Mouse (Mus musculus) liver, postnatal 0 days (tissue): Measurements from ENCODE around the gene Setx. TPM values are rescaled to one million over a fixed set of nuclear protein-coding genes. Genes with fewer than 3 reads are reported as not detected.

ENCODE experiments used
- ATAC-seq: fragments of 200-750 bp; cut with Nextera tagmentation; 2 replicates; pipeline ENCODE4 v1.8.0; 2017; ENCODE audit warnings: mild to moderate bottlenecking, moderate library complexity
- DNase-seq: peaks from one replicate; pipeline ENCODE4 v3.0.0-alpha.2; 2016
- H3K27ac ChIP-seq: fragments of 300-500 bp; sonication (generic); 2 replicates; pipeline ENCODE4 v1.5.1; 2014; ENCODE audit warnings: antibody characterized with exemption, moderate library complexity, mild to moderate bottlenecking, low read depth
- H3K27me3 ChIP-seq: fragments of 300-500 bp; sonication (generic); 2 replicates; pipeline ENCODE4 v1.6.1; 2014; ENCODE audit warnings: low read length, control low read depth, mixed read lengths; ENCODE audit not compliant: insufficient read depth
- H3K36me3 ChIP-seq: fragments of 300-500 bp; sonication (generic); replicated peaks from 2 replicates; pipeline ENCODE4 v1.6.1; 2014; ENCODE audit warnings: mild to moderate bottlenecking, control low read depth, low read length, moderate library complexity, mixed read lengths; ENCODE audit not compliant: insufficient read depth
- H3K4me1 ChIP-seq: fragments of 300-500 bp; sonication (generic); 2 replicates; pipeline ENCODE4 v1.6.1; 2014; ENCODE audit warnings: antibody characterized with exemption, mild to moderate bottlenecking, control low read depth; ENCODE audit not compliant: insufficient read depth
- H3K4me2 ChIP-seq: fragments of 300-500 bp; sonication (generic); 2 replicates; pipeline ENCODE4 v1.6.1; 2014; ENCODE audit warnings: low read depth, mild to moderate bottlenecking, low read length, moderate library complexity, mixed read lengths
- H3K4me3 ChIP-seq: fragments of 300-500 bp; sonication (generic); 2 replicates; pipeline ENCODE4 v1.5.1; 2014; ENCODE audit warnings: low read depth, low read length
- H3K9ac ChIP-seq: fragments of 300-500 bp; sonication (generic); replicated peaks from 2 replicates; pipeline ENCODE4 v1.6.1; 2014; ENCODE audit warnings: mild to moderate bottlenecking, moderate library complexity
- H3K9me3 ChIP-seq: fragments of 300-500 bp; sonication (generic); 2 replicates; pipeline ENCODE4 v1.6.1; 2016; ENCODE audit warnings: mild to moderate bottlenecking, control low read depth, low read length, mixed read lengths
- CTCF ChIP-seq: sonication (generic); IDR thresholded peaks from 2 replicates; pipeline ENCODE4 v1.5.1; 2016; ENCODE audit warnings: antibody characterized with exemption, low read depth
- EP300 ChIP-seq: IDR thresholded peaks from 2 replicates; pipeline ENCODE4 v1.6.1; 2016; ENCODE audit warnings: antibody characterized with exemption, low read depth, mild to moderate bottlenecking
- WGBS: fragments of 180-500 bp; shearing (Covaris S2); extraction: QIAGEN DNeasy Blood & Tissue Kit; methylation state at CpG from one replicate; pipeline ENCODE4 v1.1.7; 2014; ENCODE audit not compliant: insufficient replicate concordance; 5-methylcytosine and 5-hydroxymethylcytosine counted together
- polyA plus RNA-seq: library from polyadenylated mRNA; unstranded; fragments of >200 nt; fragmentation: Nextera tagmentation; extraction: Ambion mirVana; gene quantifications from 2 replicates; pipeline ENCODE4 v1.2.1, GENCODE M21; 2015

The Setx gene
- polyA plus RNA-seq, 1 experiment from 2014 or later: 3.3 TPM

DNA sequence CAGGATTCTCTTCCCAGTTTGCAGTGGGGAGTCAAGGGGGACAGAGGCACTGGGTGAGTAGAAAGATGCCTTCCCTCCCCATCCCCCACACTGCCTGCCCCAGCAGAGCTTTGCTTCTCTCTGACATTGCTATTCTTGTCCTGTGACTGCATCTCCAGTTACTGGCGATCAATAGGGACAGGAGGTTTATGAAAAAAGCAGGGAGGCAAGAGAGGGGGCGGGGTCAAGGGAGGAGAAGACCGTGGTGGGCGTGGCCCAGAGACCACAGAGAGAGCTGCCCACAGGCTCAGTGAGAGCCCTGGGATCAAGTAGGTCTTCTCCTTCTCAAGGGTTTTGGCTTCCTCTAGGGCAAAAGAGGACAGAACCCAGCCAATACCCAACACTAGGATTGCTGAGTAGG, 98.3 kb downstream of the Setx start:
- DNase-seq: no peak

GRCm38 (mm10) chr2:29223591-29224262, 99.7 kb downstream of the Setx start:
- H3K4me1 ChIP-seq: no peaks in the 10 kb centered on the region
- no peaks in the 10 kb centered on the region for H3K9me3 ChIP-seq
- no peak overlapping the region for H3K4me3 ChIP-seq
- H3K4me2 ChIP-seq: no peak overlapping the region
- no peak overlapping the region for H3K27ac ChIP-seq
- DNase-seq (no peak), ATAC-seq (no peak)
- H3K9ac ChIP-seq: no peak overlapping the region
- WGBS: 49% methylated on average over 7 of the region's 7 CpGs
- no peaks in the 10 kb centered on the region for H3K27me3 ChIP-seq
- no peaks in the 10 kb centered on the region for H3K36me3 ChIP-seq
- no peak for TF ChIP-seq CTCF
- TF ChIP-seq EP300: no peak

More for the DNA sequence above, 98.3 kb downstream of the Setx start:
- no peak for ATAC-seq
- H3K36me3 ChIP-seq: no peaks in the 10 kb centered on the region
- no peak for TF ChIP-seq CTCF
- TF ChIP-seq EP300: no peak
- no peak overlapping the region for H3K4me2 ChIP-seq
- 0% methylated on average over 4 of the region's 4 CpGs for WGBS
- H3K4me3 ChIP-seq: no peak overlapping the region
- H3K4me1 ChIP-seq: no peaks in the 10 kb centered on the region
- H3K9ac ChIP-seq: no peak overlapping the region
- no peaks in the 10 kb centered on the region for H3K9me3 ChIP-seq
- H3K27me3 ChIP-seq: no peaks in the 10 kb centered on the region
- H3K27ac ChIP-seq: no peak overlapping the region

- 71% methylated on average over 4 of the region's 4 CpGs for WGBS
- no peaks in the 10 kb centered on the region for H3K4me1 ChIP-seq
- H3K9ac ChIP-seq: no peak overlapping the region
- DNase-seq (no peak), ATAC-seq (no peak)
- H3K9me3 ChIP-seq: no peaks in the 10 kb centered on the region
- H3K27me3 ChIP-seq: no peaks in the 10 kb centered on the region
- H3K4me2 ChIP-seq: no peak overlapping the region
- no peak overlapping the region for H3K4me3 ChIP-seq
- H3K27ac ChIP-seq: no peak overlapping the region
- TF ChIP-seq CTCF (no peak), EP300 (no peak)
- no peaks in the 10 kb centered on the region for H3K36me3 ChIP-seq
Measured at GRCm38 (mm10) chr2:29226671-29227070, 102.7 kb downstream of the Setx start.

GRCm38 (mm10) chr2:29230191-29230835, 106.3 kb downstream of the Setx start:
- TF ChIP-seq CTCF (no peak), EP300 (no peak)
- H3K9ac ChIP-seq: no peak overlapping the region
- no peak for DNase-seq
- 68% methylated on average over 9 of the region's 9 CpGs for WGBS
- no peak overlapping the region for H3K4me2 ChIP-seq
- H3K27me3 ChIP-seq: no peaks in the 10 kb centered on the region
- H3K9me3 ChIP-seq: no peaks in the 10 kb centered on the region
- no peak overlapping the region for H3K27ac ChIP-seq
- no peak overlapping the region for H3K4me3 ChIP-seq
- no peaks in the 10 kb centered on the region for H3K4me1 ChIP-seq
- H3K36me3 ChIP-seq: no peaks in the 10 kb centered on the region
- ATAC-seq: no peak

Other genes starting within 250 kb of the Setx start
- gene Barhl1, start 207.5 kb upstream of the Setx start, polyA plus RNA-seq: not detected in 2 replicates
- gene Cfap77, start 69.1 kb upstream of the Setx start, polyA plus RNA-seq: 0.06 TPM in 1 of 2 replicates, not detected in the other
- 3.0 and 3.1 TPM in 2 replicates for gene Ttf1, start 63.9 kb upstream of the Setx start, polyA plus RNA-seq
- 0.27 and 0.38 TPM in 2 replicates for gene Ntng2, start 128.8 kb downstream of the Setx start, polyA plus RNA-seq
- gene Med27, start 222.6 kb downstream of the Setx start, polyA plus RNA-seq: 10.4 and 13.0 TPM in 2 replicates